In the genomic region with DNA sequence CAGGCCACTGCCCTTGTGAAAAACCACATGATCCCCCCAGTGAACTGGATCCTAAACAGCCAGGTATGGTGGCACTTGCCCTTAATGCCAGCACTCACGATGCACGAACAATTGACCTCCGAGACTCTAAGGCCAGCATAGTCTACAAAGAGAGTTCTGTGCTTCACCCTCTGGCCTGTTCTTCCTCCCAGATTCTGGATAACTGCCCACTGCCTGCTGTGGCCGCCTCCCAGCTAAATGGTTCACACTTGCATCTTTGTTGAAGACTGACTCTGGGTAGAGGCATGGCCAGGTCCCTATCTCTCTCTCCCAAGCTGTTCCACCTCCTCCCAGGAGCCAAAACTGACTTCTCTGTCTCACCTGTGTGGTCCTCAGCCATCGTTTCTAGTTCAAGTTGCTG, we compare ENCODE assay signal across 19 mouse cellular contexts. TPM values are rescaled to one million over a fixed set of nuclear protein-coding genes. Genes with fewer than 3 reads are reported as not detected.
"Had no signal": no experiment of that assay in that cellular context is flagged by ENCODE, and none has a peak within 500 bp of the region (broad histone marks: within the 10 kb centered on the region; RNA-seq: fewer than 3 reads in every experiment).

No protein-coding gene starts in this region.

- H3K9me3 ChIP-seq: liver, embryonic 15.5 days; stomach, embryonic 15.5 days had no signal

- H3K4me1 ChIP-seq: liver, embryonic 15.5 days; lung, embryonic 15.5 days; megakaryocyte, embryonic 14.5 days; stomach, embryonic 15.5 days had no signal

- ATAC-seq: liver, postnatal 0 days; lung, postnatal 0 days; midbrain, embryonic 16.5 days had no signal

- DNase-seq: liver, postnatal 0 days; lung, adult 2 months; lung, postnatal 14 days; lung, postnatal 36 days; right cerebral cortex, postnatal 14 days; thymus, adult 2 months; thymus, postnatal 25 days; thymus, postnatal 4 days had no signal

- H3K27me3 ChIP-seq: liver, embryonic 15.5 days; lung, embryonic 15.5 days; neural tube, embryonic 12.5 days; stomach, embryonic 15.5 days had no signal

- H3K4me3 ChIP-seq: liver, embryonic 15.5 days; lung, embryonic 15.5 days; megakaryocyte, embryonic 14.5 days; midbrain, embryonic 12.5 days; neural tube, embryonic 12.5 days; stomach, embryonic 15.5 days had no signal

- H3K4me2 ChIP-seq: liver, embryonic 15.5 days; lung, embryonic 15.5 days; midbrain, embryonic 12.5 days; neural tube, embryonic 12.5 days; stomach, embryonic 15.5 days had no signal

- H3K27ac ChIP-seq: liver, embryonic 15.5 days; lung, embryonic 15.5 days; macrophage; midbrain, embryonic 12.5 days; neural tube, embryonic 12.5 days; stomach, embryonic 15.5 days; stomach, postnatal 0 days had no signal

- H3K36me3 ChIP-seq: liver, embryonic 15.5 days; lung, embryonic 15.5 days; midbrain, embryonic 12.5 days; neural tube, embryonic 12.5 days; stomach, embryonic 15.5 days had no signal

- H3K9ac ChIP-seq: liver, embryonic 15.5 days; liver, postnatal 0 days; lung, embryonic 15.5 days; midbrain, embryonic 12.5 days; neural tube, embryonic 12.5 days; stomach, embryonic 15.5 days had no signal

RNA-seq across cellular contexts. Expression of gene Hrh1, which starts 36.8 kb away (rescaled TPM):
- total RNA-seq: megakaryocyte progenitor cell, adult 5-6 weeks had no signal
- polyA plus RNA-seq: liver, postnatal 0 days had no signal
